23 mouse cellular contexts compared by ENCODE assay signal in the genomic region with DNA sequence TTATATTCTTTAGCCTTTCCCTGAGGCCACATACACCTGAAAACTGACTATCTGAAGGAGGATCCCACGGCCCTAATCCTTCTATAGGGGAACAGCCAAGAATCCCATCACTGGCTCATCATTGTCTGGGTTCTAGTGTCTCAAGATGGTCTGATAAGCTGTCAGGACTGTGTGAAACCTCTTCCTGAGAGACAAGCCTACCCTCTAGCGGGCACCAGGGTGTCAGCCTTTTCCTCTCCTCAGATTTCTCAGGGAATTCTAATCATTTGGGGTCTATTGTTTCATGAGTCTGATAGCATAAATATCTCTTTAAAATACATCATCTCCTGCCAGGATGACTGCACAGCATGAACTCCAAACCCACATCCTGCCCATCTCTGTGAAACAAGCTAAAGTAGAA. TPM values are rescaled to one million over a fixed set of nuclear protein-coding genes. Genes with fewer than 3 reads are reported as not detected.
DNase-seq lines count a peak whose midpoint lies in the region; ATAC-seq and TF ChIP-seq lines count a peak whose summit lies in the region.
"Had no signal": no experiment of that assay in that cellular context is flagged by ENCODE, and none has a peak within 500 bp of the region (broad histone marks: within the 10 kb centered on the region; RNA-seq: fewer than 3 reads in every experiment).

No protein-coding gene starts in this region.

- no peak for TF ChIP-seq POLR2A in heart, adult 2 months (IDR thresholded peaks at IDR 0.05; ENCODE audit: insufficient read depth, low read depth, low read length)
- TF ChIP-seq POLR2A in cortical plate, adult 2 months (IDR thresholded peaks at IDR 0.05; ENCODE audit: extremely low read depth, insufficient read depth, low read length): no peak

- no peaks in the 10 kb centered on the region for H3K36me3 ChIP-seq in heart, adult 2 months (ENCODE audit: control insufficient read depth, insufficient read depth, low read length)
- no peaks in the 10 kb centered on the region for H3K36me3 ChIP-seq in liver, embryonic 14.5 days (replicated peaks; ENCODE audit: control insufficient read depth, insufficient read depth, low read depth)
- H3K36me3 ChIP-seq in liver, embryonic 11.5 days (ENCODE audit: control insufficient read depth, insufficient read depth, low read length): no peaks in the 10 kb centered on the region
- H3K36me3 ChIP-seq in C2C12 (ENCODE audit: control insufficient read depth, insufficient read depth): no peaks in the 10 kb centered on the region
- H3K36me3 ChIP-seq in heart, embryonic 11.5 days (ENCODE audit: control insufficient read depth, insufficient read depth, low read length): no peaks in the 10 kb centered on the region
- H3K36me3 ChIP-seq: embryonic facial prominence, embryonic 10.5 days; hindbrain, embryonic 12.5 days; kidney, embryonic 15.5 days; liver, embryonic 13.5 days; neural tube, embryonic 12.5 days had no signal

- no peaks in the 10 kb centered on the region for H3K9me3 ChIP-seq in liver, embryonic 14.5 days (ENCODE audit: control insufficient read depth, low read length)
- H3K9me3 ChIP-seq in liver, embryonic 11.5 days (ENCODE audit: control insufficient read depth, low read length): no peaks in the 10 kb centered on the region
- H3K9me3 ChIP-seq in heart, embryonic 11.5 days (replicated peaks; ENCODE audit: control insufficient read depth, low read length): no peaks in the 10 kb centered on the region; the same call in 1 of the 2 replicates
- H3K9me3 ChIP-seq: forebrain, embryonic 13.5 days; kidney, embryonic 15.5 days; liver, embryonic 13.5 days had no signal

- no peaks in the 10 kb centered on the region for H3K27me3 ChIP-seq in heart, adult 2 months (ENCODE audit: control insufficient read depth, insufficient read depth, low read length)
- no peaks in the 10 kb centered on the region for H3K27me3 ChIP-seq in liver, embryonic 14.5 days (ENCODE audit: control insufficient read depth, insufficient read depth, low read length)
- no peaks in the 10 kb centered on the region for H3K27me3 ChIP-seq in liver, embryonic 11.5 days (replicated peaks; ENCODE audit: control insufficient read depth, insufficient read depth, low read length)
- no peaks in the 10 kb centered on the region for H3K27me3 ChIP-seq in C2C12 (ENCODE audit: control insufficient read depth, insufficient read depth, insufficient read length)
- no peaks in the 10 kb centered on the region for H3K27me3 ChIP-seq in heart, embryonic 11.5 days (ENCODE audit: control insufficient read depth, insufficient read depth, low read length)
- H3K27me3 ChIP-seq: forebrain, embryonic 13.5 days; hindbrain, embryonic 12.5 days; kidney, embryonic 15.5 days; liver, embryonic 13.5 days; neural tube, embryonic 12.5 days had no signal

- no peak overlapping the region for H3ac ChIP-seq in C2C12 (ENCODE audit: control insufficient read depth, insufficient read length, low read depth)

- no peak overlapping the region for H3K27ac ChIP-seq in heart, adult 2 months
- H3K27ac ChIP-seq in liver, embryonic 14.5 days: no peak overlapping the region
- no peak overlapping the region for H3K27ac ChIP-seq in liver, embryonic 11.5 days (ENCODE audit: low read depth, low read length)
- H3K27ac ChIP-seq in cortical plate, adult 2 months (ENCODE audit: insufficient read depth, low read length): no peak overlapping the region
- H3K27ac ChIP-seq in heart, embryonic 11.5 days (ENCODE audit: low read depth, low read length): no peak overlapping the region
- H3K27ac ChIP-seq: embryonic facial prominence, embryonic 10.5 days; forebrain, embryonic 13.5 days; hindbrain, embryonic 12.5 days; kidney, embryonic 15.5 days; liver, embryonic 13.5 days; neural tube, embryonic 12.5 days had no signal

- DNase-seq in heart, adult 2 months: no peak
- no peak for DNase-seq in heart, postnatal 36 days
- no peak for DNase-seq in liver, embryonic 14.5 days (ENCODE audit: low read depth in 3 of 3, low spot score in 3 of 3)
- no peak for DNase-seq in liver, embryonic 11.5 days (ENCODE audit: low spot score)
- DNase-seq in thymus, postnatal 25 days: no peak
- DNase-seq: cerebellum, adult 2 months; gastrocnemius, postnatal 14 days; left cerebral cortex, postnatal 4 days; liver, embryonic 13.5 days; lung, postnatal 36 days; right cerebral cortex, adult 18-20 months; thymus, postnatal 36 days had no signal

- no peaks in the 10 kb centered on the region for H3K79me2 ChIP-seq in heart, adult 2 months (replicated peaks; ENCODE audit: control insufficient read depth, insufficient read depth, low read length)
- H3K79me2 ChIP-seq in C2C12 (ENCODE audit: control insufficient read depth, insufficient read depth): no peaks in the 10 kb centered on the region

- H3K4me3 ChIP-seq in heart, adult 2 months: no peak overlapping the region
- H3K4me3 ChIP-seq in liver, embryonic 14.5 days (ENCODE audit: insufficient read depth in 1 of 2, low read depth in 2 of 2, low read length in 2 of 2): no peak overlapping the region
- no peak overlapping the region for H3K4me3 ChIP-seq in liver, embryonic 11.5 days (ENCODE audit: low read depth, low read length)
- H3K4me3 ChIP-seq in C2C12 (ENCODE audit: insufficient read depth, poor library complexity, severe bottlenecking): no peak overlapping the region
- no peak overlapping the region for H3K4me3 ChIP-seq in cortical plate, adult 2 months (ENCODE audit: insufficient read depth, low read length)
- no peak overlapping the region for H3K4me3 ChIP-seq in heart, embryonic 11.5 days (ENCODE audit: low read depth, low read length)
- H3K4me3 ChIP-seq: embryonic facial prominence, embryonic 10.5 days; forebrain, embryonic 13.5 days; hindbrain, embryonic 12.5 days; kidney, embryonic 15.5 days; liver, embryonic 13.5 days; neural tube, embryonic 12.5 days had no signal

- 40% methylated on average over 2 of the region's 2 CpGs for WGBS in heart, adult 2 months
- 26% methylated on average over 2 of the region's 2 CpGs for WGBS in liver, embryonic 14.5 days (ENCODE audit: insufficient replicate concordance)
- WGBS in liver, embryonic 11.5 days: 43% methylated on average over 2 of the region's 2 CpGs
- WGBS in heart, embryonic 11.5 days (ENCODE audit: insufficient replicate concordance): 58% methylated on average over 2 of the region's 2 CpGs

- TF ChIP-seq EP300 in heart, adult 2 months (IDR thresholded peaks at IDR 0.05; ENCODE audit: insufficient read depth, low read depth, low read length): no peak
- TF ChIP-seq EP300 in liver, embryonic 14.5 days (IDR thresholded peaks at IDR 0.05; ENCODE audit: low read depth): no peak

- no peaks in the 10 kb centered on the region for H3K79me3 ChIP-seq in C2C12 (ENCODE audit: low read depth)

- no peak overlapping the region for H3K9ac ChIP-seq in heart, adult 2 months (ENCODE audit: low read depth, low read length)
- no peak overlapping the region for H3K9ac ChIP-seq in liver, embryonic 14.5 days (replicated peaks)
- H3K9ac ChIP-seq in liver, embryonic 11.5 days (ENCODE audit: low read depth, low read length): no peak overlapping the region
- H3K9ac ChIP-seq in heart, embryonic 11.5 days (ENCODE audit: low read depth, low read length): no peak overlapping the region
- H3K9ac ChIP-seq: forebrain, embryonic 13.5 days; hindbrain, embryonic 12.5 days; kidney, embryonic 15.5 days; liver, embryonic 13.5 days; neural tube, embryonic 12.5 days had no signal

- no peak for ATAC-seq in liver, embryonic 14.5 days (ENCODE audit: insufficient read depth)
- ATAC-seq in liver, embryonic 11.5 days (replicated peaks; ENCODE audit: low FRiP score): no peak
- no peak for ATAC-seq in heart, embryonic 11.5 days (replicated peaks; ENCODE audit: insufficient number of reproducible peaks, low FRiP score, low TSS enrichment)
- ATAC-seq: forebrain, embryonic 13.5 days had no signal

- peak; percentile 42 for TF ChIP-seq CTCF in heart, adult 2 months (IDR thresholded peaks at IDR 0.05)
- TF ChIP-seq CTCF in liver, embryonic 14.5 days (IDR thresholded peaks at IDR 0.05; ENCODE audit: low read depth): peak; percentile 28
- peak; percentile 52 for TF ChIP-seq CTCF in C2C12 (IDR thresholded peaks at IDR 0.05; ENCODE audit: control insufficient read depth, insufficient read depth, insufficient read length)
- TF ChIP-seq CTCF in cortical plate, adult 2 months (IDR thresholded peaks at IDR 0.05; ENCODE audit: extremely low read depth, insufficient read depth, low read length): 0 out of 2 replicates have a peak, but pooled peaks have one; percentile 5

- intact Hi-C loops in heart, adult 2 months (cut with DNase I): no loop called here
- intact Hi-C loops in heart, postnatal 36 days (cut with DNase I): loop anchor here (5.0 kb wide), 1 partner anchor 93 kb away; no protein-coding TSS in a partner anchor

- no peak overlapping the region for H3K4me2 ChIP-seq in liver, embryonic 14.5 days (ENCODE audit: low read depth)
- no peak overlapping the region for H3K4me2 ChIP-seq in liver, embryonic 11.5 days
- H3K4me2 ChIP-seq in heart, embryonic 11.5 days: no peak overlapping the region
- H3K4me2 ChIP-seq: forebrain, embryonic 13.5 days; hindbrain, embryonic 12.5 days; kidney, embryonic 15.5 days; liver, embryonic 13.5 days; neural tube, embryonic 12.5 days had no signal

- no peaks in the 10 kb centered on the region for H3K4me1 ChIP-seq in heart, adult 2 months (ENCODE audit: control insufficient read depth, insufficient read depth, low read length)
- H3K4me1 ChIP-seq in liver, embryonic 14.5 days (replicated peaks; ENCODE audit: control insufficient read depth in 2 of 2, insufficient read depth in 2 of 2, low read length in 1 of 2): 0 out of 4 replicates have a peak, but pooled peaks cover 0 to 1% of the 10 kb centered on the region in 2 experiments
- H3K4me1 ChIP-seq in liver, embryonic 11.5 days (replicated peaks; ENCODE audit: control insufficient read depth, insufficient read depth, low read length): no peaks in the 10 kb centered on the region
- no peaks in the 10 kb centered on the region for H3K4me1 ChIP-seq in cortical plate, adult 2 months (ENCODE audit: control insufficient read depth, insufficient read depth, low read length)
- no peaks in the 10 kb centered on the region for H3K4me1 ChIP-seq in heart, embryonic 11.5 days (ENCODE audit: control insufficient read depth, insufficient read depth, low read length)
- H3K4me1 ChIP-seq: forebrain, embryonic 13.5 days; liver, embryonic 13.5 days; neural tube, embryonic 12.5 days had no signal

RNA-seq across cellular contexts. Expression of a gene that starts 17.3 kb away (rescaled TPM):
- total RNA-seq in heart, adult 2 months (2021): 10 to 100 TPM; 25.2 to 27.9 TPM
- 54.9 and 70.5 TPM in 2 replicates for polyA plus RNA-seq in heart, adult 2 months (2012; rRNA removed)
- total RNA-seq in heart, postnatal 36 days (2021): 10 to 100 TPM; 26.4 to 27.9 TPM
- polyA plus RNA-seq in liver, embryonic 14.5 days (2012; rRNA removed): 38.8 and 42.2 TPM in 2 replicates
- 39.1 and 46.2 TPM in 2 replicates for polyA plus RNA-seq in liver, embryonic 14.5 days (2014; fragmentation: Nextera tagmentation; extraction: Ambion mirVana)
- 74.7 TPM in 2 replicates for polyA plus RNA-seq in liver, embryonic 11.5 days (2014; fragmentation: Nextera tagmentation; extraction: Ambion mirVana)
- polyA plus RNA-seq in C2C12 (2012; fragmentation: generic; extraction: Trizol): 42.7 TPM
- polyA plus RNA-seq in cortical plate, adult 2 months (2012; rRNA removed): 10.1 and 11.5 TPM in 2 replicates
- polyA plus RNA-seq in heart, embryonic 11.5 days (2014; fragmentation: Nextera tagmentation; extraction: Ambion mirVana): 14.7 and 18.6 TPM in 2 replicates

RNA-seq across cellular contexts. Expression of a gene that starts 50.5 kb away (rescaled TPM):
- total RNA-seq in heart, adult 2 months (2021): not detected
- polyA plus RNA-seq in heart, adult 2 months (2012; rRNA removed): not detected in 2 replicates
- not detected for total RNA-seq in heart, postnatal 36 days (2021)
- polyA plus RNA-seq in liver, embryonic 14.5 days (2012; rRNA removed): not detected in 2 replicates
- not detected in 2 replicates for polyA plus RNA-seq in liver, embryonic 14.5 days (2014; fragmentation: Nextera tagmentation; extraction: Ambion mirVana)
- not detected in 2 replicates for polyA plus RNA-seq in liver, embryonic 11.5 days (2014; fragmentation: Nextera tagmentation; extraction: Ambion mirVana)
- not detected for polyA plus RNA-seq in C2C12 (2012; fragmentation: generic; extraction: Trizol)
- 2.7 and 11.9 TPM in 2 replicates for polyA plus RNA-seq in cortical plate, adult 2 months (2012; rRNA removed)
- polyA plus RNA-seq in heart, embryonic 11.5 days (2014; fragmentation: Nextera tagmentation; extraction: Ambion mirVana): not detected in 2 replicates
- total RNA-seq: gastrocnemius, postnatal 14 days; heart, postnatal 10 days; megakaryocyte-erythroid progenitor cell, adult 5-6 weeks had no signal
- polyA plus RNA-seq: kidney, embryonic 15.5 days; liver, embryonic 13.5 days; testis, adult 2 months had no signal
